Mouse (Mus musculus): ENCODE results near the gene Clptm1. TPM values are rescaled to one million over a fixed set of nuclear protein-coding genes. Genes with fewer than 3 reads are reported as not detected.

Clptm1 gene
- polyA plus RNA-seq, 1 experiment from 2014 or later, result 70.6 TPM

GRCm38 (mm10) chr7:19628536-19629360 lies 36.1 kb downstream of the Clptm1 start:
- Histone ChIP-seq H3K27me3 (replicated peaks; ENCODE audit: control insufficient read depth, insufficient read depth, low read length) (no peaks in the 10 kb centered on the region), H3K27ac (ENCODE audit: low read depth, low read length) (peak overlapping the region; percentile 96), H3K36me3 (ENCODE audit: control insufficient read depth, insufficient read depth) (peaks cover 10% of the 10 kb centered on the region), H3K4me2 (replicated peaks; ENCODE audit: low read depth) (peak overlapping the region; percentile 99), H3K4me3 (ENCODE audit: low read depth, low read length) (peak overlapping the region; percentile 82), H3K9me3 (ENCODE audit: control insufficient read depth) (no peaks in the 10 kb centered on the region), H3K9ac (ENCODE audit: low read depth, low read length) (peak overlapping the region; percentile 71), H3K4me1 (replicated peaks; ENCODE audit: control insufficient read depth, insufficient read depth, low read length) (no peaks in the 10 kb centered on the region; the same call in 1 of the 2 replicates)
- 1% methylated on average over 57 of the region's 57 CpGs for WGBS
- TF ChIP-seq CTCF (IDR thresholded peaks at IDR 0.05; ENCODE audit: low read depth), result no peak
- peak; percentile 95 for ATAC-seq

- no peak for ATAC-seq
- H3K4me2 ChIP-seq (replicated peaks; ENCODE audit: low read depth), result peak overlapping the region; percentile 99
- peak overlapping the region; percentile 82 for H3K4me3 ChIP-seq (ENCODE audit: low read depth, low read length)
- H3K27ac ChIP-seq (ENCODE audit: low read depth, low read length), result peak overlapping the region; percentile 96
- WGBS, result 12% methylated on average over 17 of the region's 17 CpGs
- TF ChIP-seq CTCF (IDR thresholded peaks at IDR 0.05; ENCODE audit: low read depth), result no peak
- peaks cover 1% of the 10 kb centered on the region; the same call in 1 of the 2 replicates for H3K4me1 ChIP-seq (replicated peaks; ENCODE audit: control insufficient read depth, insufficient read depth, low read length)
- peaks cover 4% of the 10 kb centered on the region for H3K36me3 ChIP-seq (ENCODE audit: control insufficient read depth, insufficient read depth)
- no peak overlapping the region for H3K9ac ChIP-seq (ENCODE audit: low read depth, low read length)
- no peaks in the 10 kb centered on the region for H3K9me3 ChIP-seq (ENCODE audit: control insufficient read depth)
- H3K27me3 ChIP-seq (replicated peaks; ENCODE audit: control insufficient read depth, insufficient read depth, low read length), result no peaks in the 10 kb centered on the region
Observed at GRCm38 (mm10) chr7:19628192-19628535, 36.7 kb downstream of the Clptm1 start.

GRCm38 (mm10) chr7:19627721-19628120 lies 37.1 kb downstream of the Clptm1 start:
- Histone ChIP-seq H3K27me3 (replicated peaks; ENCODE audit: control insufficient read depth, insufficient read depth, low read length) (no peaks in the 10 kb centered on the region), H3K4me1 (replicated peaks; ENCODE audit: control insufficient read depth, insufficient read depth, low read length) (peaks cover 5% of the 10 kb centered on the region; the same call in 1 of the 2 replicates), H3K4me3 (ENCODE audit: low read depth, low read length) (peak overlapping the region; percentile 82), H3K27ac (ENCODE audit: low read depth, low read length) (peak overlapping the region; percentile 96; the same call in 1 of the 2 replicates), H3K36me3 (ENCODE audit: control insufficient read depth, insufficient read depth) (peaks cover under 1% of the 10 kb centered on the region; the same call in 1 of the 2 replicates), H3K9ac (ENCODE audit: low read depth, low read length) (no peak overlapping the region), H3K9me3 (ENCODE audit: control insufficient read depth) (no peaks in the 10 kb centered on the region), H3K4me2 (replicated peaks; ENCODE audit: low read depth) (peak overlapping the region; percentile 99)
- WGBS, result 66% methylated on average over 3 of the region's 3 CpGs
- no peak for ATAC-seq
- TF ChIP-seq CTCF (IDR thresholded peaks at IDR 0.05; ENCODE audit: low read depth), result no peak

- Histone ChIP-seq H3K4me2 (replicated peaks; ENCODE audit: low read depth) (no peak overlapping the region; the same call in 1 of the 2 replicates), H3K36me3 (ENCODE audit: control insufficient read depth, insufficient read depth) (no peaks in the 10 kb centered on the region), H3K27ac (ENCODE audit: low read depth, low read length) (peak overlapping the region; percentile 69; the same call in 1 of the 2 replicates), H3K9me3 (ENCODE audit: control insufficient read depth) (no peaks in the 10 kb centered on the region), H3K4me3 (ENCODE audit: low read depth, low read length) (no peak overlapping the region), H3K4me1 (replicated peaks; ENCODE audit: control insufficient read depth, insufficient read depth, low read length) (peaks cover 5% of the 10 kb centered on the region; the same call in 1 of the 2 replicates), H3K27me3 (replicated peaks; ENCODE audit: control insufficient read depth, insufficient read depth, low read length) (no peaks in the 10 kb centered on the region), H3K9ac (ENCODE audit: low read depth, low read length) (no peak overlapping the region)
- ATAC-seq, result peak; percentile 65
- no peak for TF ChIP-seq CTCF (IDR thresholded peaks at IDR 0.05; ENCODE audit: low read depth)
- WGBS, result 37% methylated on average over 2 of the region's 2 CpGs
Observed at GRCm38 (mm10) chr7:19623433-19623832, 41.4 kb downstream of the Clptm1 start.

GRCm38 (mm10) chr7:19622241-19622640 lies 42.6 kb downstream of the Clptm1 start:
- Histone ChIP-seq H3K27ac (ENCODE audit: low read depth, low read length) (no peak overlapping the region), H3K4me2 (replicated peaks; ENCODE audit: low read depth) (no peak overlapping the region), H3K4me1 (replicated peaks; ENCODE audit: control insufficient read depth, insufficient read depth, low read length) (peaks cover 5% of the 10 kb centered on the region; the same call in 1 of the 2 replicates), H3K4me3 (ENCODE audit: low read depth, low read length) (no peak overlapping the region), H3K27me3 (replicated peaks; ENCODE audit: control insufficient read depth, insufficient read depth, low read length) (no peaks in the 10 kb centered on the region), H3K36me3 (ENCODE audit: control insufficient read depth, insufficient read depth) (peaks cover under 1% of the 10 kb centered on the region; the same call in 1 of the 2 replicates), H3K9ac (ENCODE audit: low read depth, low read length) (no peak overlapping the region), H3K9me3 (ENCODE audit: control insufficient read depth) (no peaks in the 10 kb centered on the region)
- WGBS, result 30% methylated on average over 6 of the region's 6 CpGs
- TF ChIP-seq CTCF (IDR thresholded peaks at IDR 0.05; ENCODE audit: low read depth), result no peak
- ATAC-seq, result no peak

GRCm38 (mm10) chr7:19620811-19621210 lies 44.0 kb downstream of the Clptm1 start:
- no peak overlapping the region for H3K27ac ChIP-seq (ENCODE audit: low read depth, low read length)
- H3K27me3 ChIP-seq (replicated peaks; ENCODE audit: control insufficient read depth, insufficient read depth, low read length), result no peaks in the 10 kb centered on the region
- no peak for TF ChIP-seq CTCF (IDR thresholded peaks at IDR 0.05; ENCODE audit: low read depth)
- WGBS, result 90% methylated on average over 7 of the region's 7 CpGs
- no peak overlapping the region for H3K4me3 ChIP-seq (ENCODE audit: low read depth, low read length)
- no peak overlapping the region for H3K9ac ChIP-seq (ENCODE audit: low read depth, low read length)
- no peaks in the 10 kb centered on the region for H3K9me3 ChIP-seq (ENCODE audit: control insufficient read depth)
- H3K4me2 ChIP-seq (replicated peaks; ENCODE audit: low read depth), result no peak overlapping the region
- H3K4me1 ChIP-seq (replicated peaks; ENCODE audit: control insufficient read depth, insufficient read depth, low read length), result peaks cover 5% of the 10 kb centered on the region; the same call in 1 of the 2 replicates
- H3K36me3 ChIP-seq (ENCODE audit: control insufficient read depth, insufficient read depth), result peaks cover 7% of the 10 kb centered on the region; the same call in 1 of the 2 replicates
- no peak for ATAC-seq

Measured in intestine, postnatal 0 days (tissue).